Mouse (Mus musculus) mouse trophoblast stem cell (cell line): Measurements from ENCODE around the gene Acot5.

Experiments
- in situ Hi-C, 2 experiments: fragments of 300-500 bp; cut with MseI, MboI; formaldehyde crosslinking; loops; 2 replicates in 1 of 2; 3 replicates in 1 of 2; pipeline ENCODE4 v1.15.1; 2025

The Acot5 gene

DNA sequence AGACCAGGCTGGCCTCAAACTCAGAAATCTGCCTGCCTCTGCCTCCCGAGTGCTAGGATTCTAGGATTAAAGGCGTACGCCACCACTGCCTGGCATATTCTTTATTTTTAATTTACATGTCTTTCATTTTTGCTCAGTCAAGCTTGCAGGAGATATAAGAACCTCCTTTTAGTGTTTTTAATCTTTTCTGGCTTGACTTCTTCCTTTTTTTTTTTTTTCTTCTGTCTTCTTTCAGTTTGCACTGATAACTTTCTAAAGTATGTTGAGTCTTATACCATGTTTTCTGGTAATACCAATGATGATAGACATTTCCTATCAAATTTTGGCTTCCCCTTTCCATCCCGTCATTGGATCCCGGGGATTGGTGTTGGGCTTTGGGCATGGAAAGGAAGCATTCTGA is 50.5 kb downstream of the Acot5 start:
- in situ Hi-C loops: no loop called here
